Mouse (Mus musculus): Measurements from ENCODE around the gene Zfp61.

Zfp61 gene

GRCm38 (mm10) chr7:24300771-24301282 is at the start of gene Zfp61:
Gene Zfp61 (minus strand): TSS chr7:24301232.
- peak in 1 of 2 experiments; percentile 32 for DNase-seq (ENCODE audit: low spot score in 2 of 2)

DNA sequence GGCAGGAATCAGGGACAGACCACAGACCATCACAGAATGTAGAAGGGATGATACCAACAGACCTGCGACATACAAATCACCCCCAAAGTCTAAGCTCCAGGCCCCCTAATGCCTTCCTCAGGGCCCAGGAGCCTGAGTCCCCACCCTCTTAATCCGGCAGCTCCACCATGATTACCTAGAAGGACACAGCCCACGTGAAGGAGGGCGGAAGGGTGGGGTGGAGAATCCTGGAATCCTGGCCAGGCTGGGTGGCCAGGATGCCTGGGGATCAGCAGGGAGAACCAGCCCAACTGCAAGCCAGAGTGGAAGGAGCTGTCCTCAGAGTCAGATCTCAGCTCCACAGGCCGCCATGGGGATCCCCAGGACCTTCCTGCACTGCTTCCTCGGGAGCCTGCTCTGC is 47.9 kb upstream of the Zfp61 start, which contains the start of gene Lypd5:
TSS of gene Lypd5 (plus strand) at position 301 of the 400 bp plus-strand sequence.
- no peak for DNase-seq (ENCODE audit: low spot score in 2 of 2)

DNA sequence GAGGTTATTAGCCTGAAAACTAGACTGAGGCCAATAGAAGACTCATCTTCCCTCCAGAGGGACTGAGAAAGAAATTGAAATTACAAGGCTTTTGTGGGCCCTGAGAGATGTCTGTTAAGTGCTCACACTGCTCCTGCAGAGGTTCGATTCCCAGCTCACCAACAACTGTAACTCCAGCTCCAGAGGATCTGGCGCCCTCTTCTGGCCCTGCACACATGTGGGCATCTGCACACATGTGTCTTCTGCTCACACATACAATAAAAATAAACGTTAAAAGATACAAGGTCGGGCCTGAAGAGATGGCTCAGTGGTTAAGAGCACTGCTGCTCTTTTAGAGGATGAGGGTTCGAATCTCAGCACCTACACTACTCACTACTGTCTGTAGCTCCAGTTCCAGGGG is 45.4 kb upstream of the Zfp61 start:
- no peak for DNase-seq (ENCODE audit: low spot score in 2 of 2)

DNA sequence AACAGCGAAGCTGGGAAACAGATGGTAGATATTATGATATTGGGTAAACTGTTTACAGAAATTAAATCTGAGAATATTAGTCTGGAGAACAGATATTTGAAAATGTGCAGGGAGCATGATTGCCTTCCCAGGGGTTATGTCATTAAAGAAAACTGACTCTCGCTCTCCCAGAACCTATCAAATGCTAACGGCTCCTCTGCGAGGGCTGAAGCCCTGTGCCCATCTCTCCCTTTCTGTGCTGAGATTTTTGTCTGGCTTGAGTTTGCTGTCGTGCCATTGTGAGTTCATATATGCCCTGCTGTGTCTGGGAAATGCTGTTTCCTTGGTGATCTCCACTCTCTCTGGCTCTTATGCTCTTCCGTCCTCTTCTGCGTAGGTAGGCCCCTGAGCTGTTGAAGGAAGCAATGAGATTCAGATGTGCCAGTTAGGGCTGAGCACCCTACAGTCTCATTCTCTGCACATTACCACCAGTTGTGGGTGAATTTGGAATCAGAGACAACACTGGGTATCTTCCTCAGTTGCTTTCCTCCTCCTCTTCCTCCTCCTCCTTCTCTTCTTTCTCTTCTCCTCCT is 42.8 kb upstream of the Zfp61 start:
- no peak for DNase-seq (ENCODE audit: low spot score in 2 of 2)

GRCm38 (mm10) chr7:24338241-24338640 is 37.2 kb upstream of the Zfp61 start:
- DNase-seq (ENCODE audit: low spot score in 2 of 2), result no peak

DNA sequence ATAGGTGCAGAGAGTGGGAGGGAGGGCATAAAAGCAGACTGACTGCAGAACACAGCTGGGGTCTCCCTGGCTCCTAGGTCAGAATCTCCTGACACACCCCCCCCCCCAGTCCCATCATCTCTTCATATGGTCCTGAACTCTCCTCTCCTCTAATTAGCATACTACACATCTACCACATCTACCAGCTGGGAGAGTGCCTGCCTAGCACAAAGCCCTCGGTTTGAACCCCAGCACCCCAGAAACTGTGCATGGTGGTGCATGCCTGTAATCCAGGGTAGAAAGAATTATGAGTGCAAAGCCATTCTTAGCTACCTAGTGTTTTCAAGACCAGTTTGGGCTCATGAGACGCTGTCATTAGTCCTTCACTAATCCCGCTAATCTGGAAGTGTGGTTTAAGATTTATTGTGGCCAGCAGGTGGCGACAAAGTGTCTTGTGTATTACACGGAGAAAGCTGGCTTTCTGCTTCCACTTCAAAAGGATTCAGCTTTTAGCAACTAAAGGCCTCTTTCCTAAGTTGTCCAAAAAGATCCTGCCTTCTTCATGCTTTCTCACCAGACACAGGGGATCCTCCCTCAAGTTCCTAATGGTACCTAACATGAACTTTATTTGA is 34.8 kb upstream of the Zfp61 start:
- peak; percentile 52 to 75 for DNase-seq (ENCODE audit: low spot score in 2 of 2)

- DNase-seq (ENCODE audit: low spot score in 2 of 2), result peak in 1 of 2 experiments; percentile 4
Observed at GRCm38 (mm10) chr7:24333304-24333986, 32.4 kb upstream of the Zfp61 start, which contains the start of gene Tescl. Gene Tescl (minus strand): TSS chr7:24333936.

- DNase-seq (ENCODE audit: low spot score in 2 of 2), result no peak
Observed at GRCm38 (mm10) chr7:24327281-24327975, 26.4 kb upstream of the Zfp61 start.

DNA sequence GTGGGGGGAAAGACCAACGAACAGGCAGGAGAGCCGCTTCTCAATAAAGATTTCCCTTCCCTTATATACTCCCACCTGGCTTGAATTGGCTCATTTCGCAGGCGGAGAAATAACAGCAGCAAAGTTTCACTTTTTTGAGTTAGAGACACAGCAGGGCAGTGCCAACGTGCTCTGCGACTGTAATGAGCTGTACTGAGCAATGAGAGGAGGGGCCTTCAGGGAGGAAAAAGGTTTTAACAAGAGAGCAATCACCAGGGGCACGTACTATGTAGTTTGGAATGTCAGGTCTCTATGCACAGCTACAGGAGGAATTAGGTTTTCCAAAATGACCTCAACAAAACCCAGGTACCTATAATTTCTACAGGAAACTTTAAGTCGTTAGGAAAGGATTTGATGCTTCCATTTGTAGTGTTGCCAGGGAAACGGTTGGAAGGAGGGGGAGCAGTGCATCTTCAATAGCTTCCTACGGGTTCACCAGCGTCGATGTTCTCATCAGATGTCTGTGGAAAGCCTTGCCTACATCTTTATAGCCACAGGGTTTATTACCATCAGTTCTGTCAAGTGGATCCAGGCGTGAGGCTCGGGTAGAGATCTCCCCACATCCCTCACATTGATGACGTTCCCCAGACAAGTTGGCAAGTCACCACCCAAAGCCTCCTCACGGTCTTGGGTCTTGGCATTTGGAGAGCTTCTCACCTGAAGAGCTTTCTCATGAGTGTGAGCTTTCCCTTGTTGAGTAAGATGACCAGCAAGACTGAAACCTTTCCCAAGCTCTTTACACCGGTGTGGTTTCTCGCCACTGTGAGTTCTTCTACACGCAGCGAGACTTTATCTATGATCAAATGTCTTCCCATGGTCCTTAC is 25.5 kb upstream of the Zfp61 start:
- no peak for DNase-seq (ENCODE audit: low spot score in 2 of 2)

GRCm38 (mm10) chr7:24325675-24326128 is 24.7 kb upstream of the Zfp61 start:
- no peak for DNase-seq (ENCODE audit: low spot score in 2 of 2)

GRCm38 (mm10) chr7:24325197-24325596 is 24.2 kb upstream of the Zfp61 start:
- DNase-seq (ENCODE audit: low spot score in 2 of 2), result peak in 1 of 2 experiments; percentile 34

GRCm38 (mm10) chr7:24322593-24322992 is 21.6 kb upstream of the Zfp61 start:
- DNase-seq (ENCODE audit: low spot score in 2 of 2), result no peak

- DNase-seq (ENCODE audit: low spot score in 2 of 2), result no peak
Observed at GRCm38 (mm10) chr7:24318942-24319341, 17.9 kb upstream of the Zfp61 start.

DNA sequence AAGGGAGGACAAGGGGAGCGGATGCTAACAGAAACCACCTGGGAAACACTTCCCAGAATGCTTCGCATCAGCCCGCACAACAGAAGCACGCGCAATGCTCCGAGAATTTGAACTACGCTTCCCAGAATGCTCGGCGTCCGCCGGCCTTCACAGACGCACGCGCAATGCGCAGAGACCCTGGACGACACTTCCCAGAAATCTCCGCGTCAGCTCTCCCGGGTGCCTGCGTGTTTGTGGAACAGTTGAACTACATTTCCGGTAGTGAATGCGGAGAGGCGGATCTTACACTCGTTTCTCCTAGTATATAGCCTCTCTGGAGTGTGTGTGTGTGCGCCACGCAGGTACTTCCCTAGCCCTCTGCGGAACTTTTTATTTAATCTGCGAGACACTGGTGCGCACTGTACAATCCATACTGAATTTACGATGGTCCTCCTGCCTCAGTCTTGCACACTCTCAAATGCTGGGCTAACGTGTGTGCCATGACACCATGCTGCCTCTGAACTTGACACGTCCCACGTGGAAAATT is 15.6 kb upstream of the Zfp61 start, which contains the start of gene Zfp94:
TSS of gene Zfp94 (minus strand) at position 100 of the 526 bp plus-strand sequence.
- peak; percentile 84 to 90 for DNase-seq (ENCODE audit: low spot score in 2 of 2)

GRCm38 (mm10) chr7:24315726-24316566 is 14.9 kb upstream of the Zfp61 start:
- no peak for DNase-seq (ENCODE audit: low spot score in 2 of 2)

GRCm38 (mm10) chr7:24299823-24300481 is 1.1 kb downstream of the Zfp61 start:
- peak in 1 of 2 experiments; percentile 26 for DNase-seq (ENCODE audit: low spot score in 2 of 2)

GRCm38 (mm10) chr7:24298973-24299708 is 1.9 kb downstream of the Zfp61 start:
- DNase-seq (ENCODE audit: low spot score in 2 of 2), result peak; percentile 56 to 80

GRCm38 (mm10) chr7:24298635-24298972 is 2.4 kb downstream of the Zfp61 start:
- DNase-seq (ENCODE audit: low spot score in 2 of 2), result peak in 1 of 2 experiments; percentile 15
